Mouse (Mus musculus): ENCODE data around the gene Rnase13. TPM values are rescaled to one million over a fixed set of nuclear protein-coding genes. Genes with fewer than 3 reads are reported as not detected.

Gene Rnase13
- polyA plus RNA-seq (2016; fragmentation: Nextera tagmentation; extraction: Ambion mirVana), result not detected in 2 replicates

GRCm38 (mm10) chr14:51922571-51922865, at the start of gene Rnase13:
TSS of gene Rnase13 (minus strand) at chr14:51922773.
- DNase-seq (ENCODE audit: extremely low spot score, low spot score), result no peak
- Histone ChIP-seq H3K27ac (no peak within 1 kb of the TSS), H3K36me3 (replicated peaks) (no peaks in the 10 kb centered on the region), H3K9me3 (no peaks in the 10 kb centered on the region), H3K4me3 (no peak within 1 kb of the TSS), H3K27me3 (ENCODE audit: poor library complexity, severe bottlenecking) (no peaks in the 10 kb centered on the region), H3K4me1 (no peaks in the 10 kb centered on the region)
- 96% methylated on average over 7 of the region's 7 CpGs for WGBS

- Histone ChIP-seq H3K4me3 (no peak overlapping the region), H3K27ac (no peak overlapping the region), H3K27me3 (ENCODE audit: poor library complexity, severe bottlenecking) (no peaks in the 10 kb centered on the region), H3K9me3 (no peaks in the 10 kb centered on the region), H3K4me1 (no peaks in the 10 kb centered on the region), H3K36me3 (replicated peaks) (no peaks in the 10 kb centered on the region)
- WGBS, result 92% methylated on average over 3 of the region's 3 CpGs
- no peak for DNase-seq (ENCODE audit: extremely low spot score, low spot score)
Measured at GRCm38 (mm10) chr14:51967400-51967799, 44.8 kb upstream of the Rnase13 start.

- 95% methylated on average over 2 of the region's 2 CpGs for WGBS
Measured at GRCm38 (mm10) chr14:51960316-51960715, 37.7 kb upstream of the Rnase13 start.

GRCm38 (mm10) chr14:51943336-51943735, 20.8 kb upstream of the Rnase13 start:
- WGBS, result 91% methylated on average over 6 of the region's 6 CpGs
- no peaks in the 10 kb centered on the region for H3K27me3 ChIP-seq (ENCODE audit: poor library complexity, severe bottlenecking)
- H3K4me3 ChIP-seq, result no peak overlapping the region
- H3K27ac ChIP-seq, result no peak overlapping the region
- peaks cover 19% of the 10 kb centered on the region for H3K4me1 ChIP-seq
- H3K36me3 ChIP-seq (replicated peaks), result no peaks in the 10 kb centered on the region
- no peak for DNase-seq (ENCODE audit: extremely low spot score, low spot score)
- no peaks in the 10 kb centered on the region for H3K9me3 ChIP-seq

More at GRCm38 (mm10) chr14:51960316-51960715, 37.7 kb upstream of the Rnase13 start:
- DNase-seq (ENCODE audit: extremely low spot score, low spot score), result no peak
- Histone ChIP-seq H3K27me3 (ENCODE audit: poor library complexity, severe bottlenecking) (no peaks in the 10 kb centered on the region), H3K9me3 (peaks cover 7% of the 10 kb centered on the region; the same call in 1 of the 2 replicates), H3K4me3 (no peak overlapping the region), H3K4me1 (no peaks in the 10 kb centered on the region), H3K36me3 (replicated peaks) (no peaks in the 10 kb centered on the region), H3K27ac (no peak overlapping the region)

- DNase-seq (ENCODE audit: extremely low spot score, low spot score), result no peak
- H3K27ac ChIP-seq, result no peak overlapping the region
Measured at GRCm38 (mm10) chr14:51942236-51942635, 19.7 kb upstream of the Rnase13 start.

GRCm38 (mm10) chr14:51941577-51941976, 19.0 kb upstream of the Rnase13 start:
- H3K4me3 ChIP-seq, result no peak overlapping the region
- no peaks in the 10 kb centered on the region for H3K27me3 ChIP-seq (ENCODE audit: poor library complexity, severe bottlenecking)
- 0 out of 2 replicates have a peak, but pooled peaks cover 1% of the 10 kb centered on the region for H3K9me3 ChIP-seq
- 53% methylated on average over 9 of the region's 9 CpGs for WGBS
- peaks cover 19% of the 10 kb centered on the region for H3K4me1 ChIP-seq
- H3K36me3 ChIP-seq (replicated peaks), result no peaks in the 10 kb centered on the region
- no peak for DNase-seq (ENCODE audit: extremely low spot score, low spot score)
- peak overlapping the region; percentile 44 for H3K27ac ChIP-seq

More at GRCm38 (mm10) chr14:51942236-51942635, 19.7 kb upstream of the Rnase13 start:
- no peaks in the 10 kb centered on the region for H3K27me3 ChIP-seq (ENCODE audit: poor library complexity, severe bottlenecking)
- H3K4me3 ChIP-seq, result no peak overlapping the region
- peaks cover 19% of the 10 kb centered on the region for H3K4me1 ChIP-seq
- no peaks in the 10 kb centered on the region for H3K9me3 ChIP-seq
- 75% methylated on average over 7 of the region's 7 CpGs for WGBS
- H3K36me3 ChIP-seq (replicated peaks), result no peaks in the 10 kb centered on the region

- H3K27me3 ChIP-seq (ENCODE audit: poor library complexity, severe bottlenecking), result no peaks in the 10 kb centered on the region
- H3K27ac ChIP-seq, result peak overlapping the region; percentile 44
- 32% methylated on average over 8 of the region's 8 CpGs for WGBS
- no peaks in the 10 kb centered on the region for H3K36me3 ChIP-seq (replicated peaks)
- peaks cover 19% of the 10 kb centered on the region for H3K4me1 ChIP-seq
- 0 out of 2 replicates have a peak, but pooled peaks cover 3% of the 10 kb centered on the region for H3K9me3 ChIP-seq
- peak; percentile 20 for DNase-seq (ENCODE audit: extremely low spot score, low spot score)
- H3K4me3 ChIP-seq, result no peak overlapping the region
Measured at GRCm38 (mm10) chr14:51940944-51941560, 18.5 kb upstream of the Rnase13 start.

- no peak overlapping the region for H3K4me3 ChIP-seq
Measured at GRCm38 (mm10) chr14:51939005-51939404, 16.4 kb upstream of the Rnase13 start.

GRCm38 (mm10) chr14:51932092-51933020, 9.8 kb upstream of the Rnase13 start:
- DNase-seq (ENCODE audit: extremely low spot score, low spot score), result no peak
- Histone ChIP-seq H3K4me3 (no peak overlapping the region), H3K36me3 (replicated peaks) (no peaks in the 10 kb centered on the region), H3K27me3 (ENCODE audit: poor library complexity, severe bottlenecking) (no peaks in the 10 kb centered on the region), H3K9me3 (peaks cover 8% of the 10 kb centered on the region; the same call in 1 of the 2 replicates), H3K4me1 (peaks cover 6% of the 10 kb centered on the region; the same call in 1 of the 2 replicates), H3K27ac (no peak overlapping the region)
- WGBS, result 85% methylated on average over 10 of the region's 10 CpGs

More at GRCm38 (mm10) chr14:51939005-51939404, 16.4 kb upstream of the Rnase13 start:
- Histone ChIP-seq H3K27ac (no peak overlapping the region), H3K27me3 (ENCODE audit: poor library complexity, severe bottlenecking) (no peaks in the 10 kb centered on the region), H3K9me3 (peaks cover 7% of the 10 kb centered on the region; the same call in 1 of the 2 replicates), H3K36me3 (replicated peaks) (no peaks in the 10 kb centered on the region), H3K4me1 (peaks cover 19% of the 10 kb centered on the region)
- DNase-seq (ENCODE audit: extremely low spot score, low spot score), result no peak
- 89% methylated on average over 9 of the region's 9 CpGs for WGBS

GRCm38 (mm10) chr14:51930824-51931223, 8.3 kb upstream of the Rnase13 start:
- no peak overlapping the region for H3K27ac ChIP-seq
- WGBS, result 38% methylated on average over 5 of the region's 5 CpGs
- no peaks in the 10 kb centered on the region for H3K27me3 ChIP-seq (ENCODE audit: poor library complexity, severe bottlenecking)
- H3K36me3 ChIP-seq (replicated peaks), result no peaks in the 10 kb centered on the region
- no peak overlapping the region for H3K4me3 ChIP-seq
- DNase-seq (ENCODE audit: extremely low spot score, low spot score), result peak; percentile 33
- peaks cover 5% of the 10 kb centered on the region; the same call in 1 of the 2 replicates for H3K9me3 ChIP-seq
- peaks cover 6% of the 10 kb centered on the region; the same call in 1 of the 2 replicates for H3K4me1 ChIP-seq

- Histone ChIP-seq H3K27ac (no peak overlapping the region), H3K36me3 (replicated peaks) (no peaks in the 10 kb centered on the region), H3K27me3 (ENCODE audit: poor library complexity, severe bottlenecking) (no peaks in the 10 kb centered on the region), H3K4me3 (no peak overlapping the region), H3K9me3 (peaks cover 5% of the 10 kb centered on the region; the same call in 1 of the 2 replicates), H3K4me1 (peaks cover 6% of the 10 kb centered on the region; the same call in 1 of the 2 replicates)
- WGBS, result 73% methylated on average over 9 of the region's 9 CpGs
- no peak for DNase-seq (ENCODE audit: extremely low spot score, low spot score)
Measured at GRCm38 (mm10) chr14:51929968-51930367, 7.4 kb upstream of the Rnase13 start.

GRCm38 (mm10) chr14:51929309-51929943, 6.9 kb upstream of the Rnase13 start:
- no peak overlapping the region for H3K27ac ChIP-seq
- no peaks in the 10 kb centered on the region for H3K27me3 ChIP-seq (ENCODE audit: poor library complexity, severe bottlenecking)
- no peak overlapping the region for H3K4me3 ChIP-seq
- 87% methylated on average over 8 of the region's 8 CpGs for WGBS
- peaks cover 6% of the 10 kb centered on the region; the same call in 1 of the 2 replicates for H3K4me1 ChIP-seq
- H3K9me3 ChIP-seq, result peaks cover 5% of the 10 kb centered on the region; the same call in 1 of the 2 replicates
- no peaks in the 10 kb centered on the region for H3K36me3 ChIP-seq (replicated peaks)
- no peak for DNase-seq (ENCODE audit: extremely low spot score, low spot score)

All from forebrain, embryonic 10.5 days (tissue).